Mouse (Mus musculus): ENCODE results near the gene Tnrc18.

DNA sequence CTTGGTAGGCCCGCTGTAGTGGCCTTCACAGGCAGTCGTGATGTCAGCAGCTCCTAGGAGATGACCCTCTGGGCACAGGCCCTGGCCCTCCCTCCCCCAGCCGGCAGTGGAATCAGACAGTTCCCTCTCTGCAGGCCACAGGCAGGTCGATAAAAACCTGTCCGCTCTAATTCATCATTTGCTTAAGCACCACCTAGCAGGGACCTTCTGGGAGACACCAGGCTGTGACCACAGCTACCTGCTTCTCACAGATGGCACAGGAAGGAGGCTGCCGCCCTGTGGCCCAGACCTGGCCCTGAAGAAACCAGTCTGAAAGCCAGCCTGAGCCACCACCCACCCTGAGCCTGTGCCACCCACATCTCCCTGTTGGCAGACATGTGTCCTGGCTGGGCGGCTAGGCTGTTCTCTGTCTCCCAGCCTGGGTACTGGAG, 139.3 kb downstream of the Tnrc18 start:
- TF ChIP-seq CTCF (conservative IDR thresholded peaks at IDR 0.05; ENCODE audit: low read length) (no peak), NANOG (IDR thresholded peaks at IDR 0.05; ENCODE audit: borderline replicate concordance, low read length) (no peak), POU5F1 (IDR thresholded peaks at IDR 0.05; ENCODE audit: borderline replicate concordance, low read length) (no peak)

Measured in E14TG2a.4 (cell line).